Mouse (Mus musculus) heart, embryonic 13.5 days (tissue): Measurements from ENCODE around the gene Rbbp5. TPM values are rescaled to one million over a fixed set of nuclear protein-coding genes. Genes with fewer than 3 reads are reported as not detected.

Experiments
- ATAC-seq: fragments of 200-750 bp; cut with Nextera tagmentation; 2 replicates; pipeline ENCODE4 v1.8.0; 2017; ENCODE audit warnings: moderate TSS enrichment; ENCODE audit not compliant: insufficient number of reproducible peaks, low FRiP score, low TSS enrichment; ENCODE audit errors: extremely low read depth
- H3K27ac ChIP-seq: fragments of 300-500 bp; sonication (generic); replicated peaks from 2 replicates; pipeline ENCODE4 v1.5.1; 2015; ENCODE audit warnings: moderate library complexity, mild to moderate bottlenecking, inconsistent platforms
- H3K27me3 ChIP-seq: fragments of 300-500 bp; sonication (generic); replicated peaks from 2 replicates; pipeline ENCODE4 v1.6.1; 2015; ENCODE audit warnings: mild to moderate bottlenecking, inconsistent platforms
- H3K36me3 ChIP-seq: fragments of 300-500 bp; sonication (generic); 2 replicates; pipeline ENCODE4 v1.6.1; 2015; ENCODE audit warnings: mild to moderate bottlenecking, inconsistent platforms
- H3K4me1 ChIP-seq: fragments of 300-500 bp; sonication (generic); 2 replicates; pipeline ENCODE4 v1.6.1; 2015; ENCODE audit warnings: inconsistent platforms
- H3K4me2 ChIP-seq: fragments of 300-500 bp; sonication (generic); 2 replicates; pipeline ENCODE4 v1.6.1; 2015; ENCODE audit warnings: inconsistent platforms, mild to moderate bottlenecking, moderate library complexity
- H3K4me3 ChIP-seq: fragments of 300-500 bp; sonication (generic); 2 replicates; pipeline ENCODE4 v1.5.1; 2015; ENCODE audit warnings: moderate library complexity, mild to moderate bottlenecking, inconsistent platforms
- H3K9ac ChIP-seq: fragments of 300-500 bp; sonication (generic); 2 replicates; pipeline ENCODE4 v1.6.1; 2015; ENCODE audit warnings: inconsistent platforms, mild to moderate bottlenecking, moderate library complexity
- H3K9me3 ChIP-seq: fragments of 300-500 bp; sonication (generic); 2 replicates; pipeline ENCODE4 v1.6.1; 2016; ENCODE audit warnings: inconsistent platforms
- WGBS: fragments of 180-500 bp; shearing (Covaris S2); methylation state at CpG from one replicate; pipeline ENCODE4 v1.1.7; 2015; ENCODE audit warnings: mixed read lengths; 5-methylcytosine and 5-hydroxymethylcytosine counted together
- polyA plus RNA-seq: library from polyadenylated mRNA; unstranded; fragments of >200 nt; fragmentation: Nextera tagmentation; extraction: Ambion mirVana; gene quantifications from 2 replicates; pipeline ENCODE4 v1.2.1, GENCODE M21; 2015

Gene Rbbp5
- 24.5 and 27.5 TPM in 2 replicates for polyA plus RNA-seq

- peak within 1 kb of the TSS; percentile 68 for H3K27ac ChIP-seq
- H3K9ac ChIP-seq, result peak within 1 kb of the TSS; percentile 88
- H3K4me2 ChIP-seq, result peak within 1 kb of the TSS; percentile 92
- H3K9me3 ChIP-seq, result no peaks in the 10 kb centered on the region
- H3K36me3 ChIP-seq, result no peaks in the 10 kb centered on the region
- ATAC-seq, result peak; percentile 79
- H3K4me3 ChIP-seq, result peak within 1 kb of the TSS; percentile 75
- H3K4me1 ChIP-seq, result peaks cover 35% of the 10 kb centered on the region
- under 1% methylated on average over 43 of the region's 43 CpGs for WGBS
- no peaks in the 10 kb centered on the region for H3K27me3 ChIP-seq
These were observed at the start of gene Rbbp5 for GRCm38 (mm10) chr1:132476928-132477691. Gene Rbbp5 (plus strand): TSS chr1:132477365.

- Histone ChIP-seq H3K4me2 (no peak overlapping the region), H3K27ac (no peak overlapping the region), H3K4me1 (peaks cover 11% of the 10 kb centered on the region), H3K4me3 (no peak overlapping the region), H3K27me3 (no peaks in the 10 kb centered on the region), H3K9ac (no peak overlapping the region), H3K36me3 (peaks cover 19% of the 10 kb centered on the region), H3K9me3 (no peaks in the 10 kb centered on the region)
- ATAC-seq, result no peak
- 82% methylated on average over 3 of the region's 3 CpGs for WGBS
These were observed 46.3 kb upstream of the Rbbp5 start for GRCm38 (mm10) chr1:132430818-132431217.

- Histone ChIP-seq H3K4me3 (no peak overlapping the region), H3K4me2 (no peak overlapping the region), H3K27ac (no peak overlapping the region), H3K4me1 (peaks cover 16% of the 10 kb centered on the region), H3K27me3 (no peaks in the 10 kb centered on the region), H3K9ac (no peak overlapping the region), H3K9me3 (no peaks in the 10 kb centered on the region), H3K36me3 (peaks cover 23% of the 10 kb centered on the region)
- WGBS, result 58% methylated on average over 9 of the region's 9 CpGs
- ATAC-seq, result no peak
These were observed 45.4 kb upstream of the Rbbp5 start for GRCm38 (mm10) chr1:132431716-132432115.

- Histone ChIP-seq H3K9me3 (no peaks in the 10 kb centered on the region), H3K4me3 (no peak overlapping the region), H3K9ac (no peak overlapping the region), H3K4me2 (no peak overlapping the region), H3K27ac (no peak overlapping the region), H3K36me3 (peaks cover 29% of the 10 kb centered on the region), H3K27me3 (no peaks in the 10 kb centered on the region), H3K4me1 (peaks cover 16% of the 10 kb centered on the region)
- ATAC-seq, result no peak
- 80% methylated on average over 5 of the region's 5 CpGs for WGBS
These were observed 43.8 kb upstream of the Rbbp5 start for GRCm38 (mm10) chr1:132433349-132433748.

- Histone ChIP-seq H3K27ac (no peak overlapping the region), H3K4me2 (no peak overlapping the region), H3K9me3 (no peaks in the 10 kb centered on the region), H3K27me3 (no peaks in the 10 kb centered on the region), H3K9ac (no peak overlapping the region), H3K4me3 (no peak overlapping the region), H3K4me1 (peaks cover 16% of the 10 kb centered on the region), H3K36me3 (peaks cover 33% of the 10 kb centered on the region)
- 88% methylated on average over 12 of the region's 12 CpGs for WGBS
- no peak for ATAC-seq
These were observed 43.1 kb upstream of the Rbbp5 start for GRCm38 (mm10) chr1:132434032-132434431.

- ATAC-seq, result no peak
- Histone ChIP-seq H3K27me3 (no peaks in the 10 kb centered on the region), H3K36me3 (peaks cover 55% of the 10 kb centered on the region), H3K4me3 (no peak overlapping the region), H3K4me2 (no peak overlapping the region), H3K4me1 (peaks cover 13% of the 10 kb centered on the region), H3K27ac (no peak overlapping the region), H3K9me3 (no peaks in the 10 kb centered on the region; the same call in 1 of the 2 replicates), H3K9ac (no peak overlapping the region)
- 71% methylated on average over 4 of the region's 4 CpGs for WGBS
These were observed 40.7 kb upstream of the Rbbp5 start for GRCm38 (mm10) chr1:132436320-132436958.

- Histone ChIP-seq H3K4me2 (no peak overlapping the region), H3K27ac (no peak overlapping the region)
- no peak for ATAC-seq
These were observed 40.2 kb upstream of the Rbbp5 start for GRCm38 (mm10) chr1:132436960-132437359.

GRCm38 (mm10) chr1:132437389-132437788, 39.8 kb upstream of the Rbbp5 start:
- Histone ChIP-seq H3K27ac (no peak overlapping the region), H3K4me2 (no peak overlapping the region), H3K4me1 (peaks cover 4% of the 10 kb centered on the region; the same call in 1 of the 2 replicates), H3K9ac (no peak overlapping the region), H3K9me3 (no peaks in the 10 kb centered on the region; the same call in 1 of the 2 replicates), H3K27me3 (no peaks in the 10 kb centered on the region), H3K36me3 (peaks cover 65% of the 10 kb centered on the region), H3K4me3 (no peak overlapping the region)
- ATAC-seq, result no peak
- 83% methylated on average over 5 of the region's 5 CpGs for WGBS

More at GRCm38 (mm10) chr1:132436960-132437359, 40.2 kb upstream of the Rbbp5 start:
- Histone ChIP-seq H3K4me3 (no peak overlapping the region), H3K9ac (no peak overlapping the region), H3K4me1 (peaks cover 8% of the 10 kb centered on the region), H3K27me3 (no peaks in the 10 kb centered on the region), H3K9me3 (no peaks in the 10 kb centered on the region; the same call in 1 of the 2 replicates), H3K36me3 (peaks cover 61% of the 10 kb centered on the region)
- 69% methylated on average over 1 of the region's 1 CpGs for WGBS

GRCm38 (mm10) chr1:132440896-132441435, 36.2 kb upstream of the Rbbp5 start:
- Histone ChIP-seq H3K9ac (no peak overlapping the region), H3K4me3 (no peak overlapping the region), H3K4me2 (no peak overlapping the region), H3K4me1 (peaks cover 4% of the 10 kb centered on the region; the same call in 1 of the 2 replicates), H3K27ac (no peak overlapping the region), H3K36me3 (peaks cover 67% of the 10 kb centered on the region), H3K27me3 (no peaks in the 10 kb centered on the region), H3K9me3 (no peaks in the 10 kb centered on the region; the same call in 1 of the 2 replicates)
- ATAC-seq, result no peak
- WGBS, result 70% methylated on average over 1 of the region's 1 CpGs

GRCm38 (mm10) chr1:132449742-132450141, 27.4 kb upstream of the Rbbp5 start:
- 91% methylated on average over 7 of the region's 7 CpGs for WGBS
- no peak overlapping the region for H3K9ac ChIP-seq
- H3K4me1 ChIP-seq, result no peaks in the 10 kb centered on the region
- H3K36me3 ChIP-seq, result peaks cover 82% of the 10 kb centered on the region
- no peaks in the 10 kb centered on the region for H3K9me3 ChIP-seq
- no peak overlapping the region for H3K4me3 ChIP-seq
- no peaks in the 10 kb centered on the region for H3K27me3 ChIP-seq
- no peak overlapping the region for H3K27ac ChIP-seq
- no peak for ATAC-seq
- H3K4me2 ChIP-seq, result no peak overlapping the region

GRCm38 (mm10) chr1:132464651-132465050, 12.5 kb upstream of the Rbbp5 start:
- H3K4me3 ChIP-seq, result no peak overlapping the region
- no peaks in the 10 kb centered on the region for H3K27me3 ChIP-seq
- no peak overlapping the region for H3K9ac ChIP-seq
- H3K36me3 ChIP-seq, result peaks cover 70% of the 10 kb centered on the region
- H3K4me2 ChIP-seq, result no peak overlapping the region
- peaks cover 14% of the 10 kb centered on the region for H3K4me1 ChIP-seq
- no peak overlapping the region for H3K27ac ChIP-seq
- WGBS, result 77% methylated on average over 5 of the region's 5 CpGs
- no peaks in the 10 kb centered on the region for H3K9me3 ChIP-seq
- ATAC-seq, result no peak
